Mouse (Mus musculus): Measurements from ENCODE around the gene Tvp23a. TPM values are rescaled to one million over a fixed set of nuclear protein-coding genes. Genes with fewer than 3 reads are reported as not detected.
A peak's percentile ranks its signal among the peaks of the same experiment; 100 is the strongest.

Gene Tvp23a
- total and polyA plus RNA-seq, 3 experiments, result 0.21 to 0.98 (median 0.50) TPM

GRCm38 (mm10) chr16:10384544-10384943 is 62.6 kb downstream of the Tvp23a start:
- intact Hi-C loops (cut with DNase I), result no loop called here
- no peak for DNase-seq
- 70% methylated on average over 3 of the region's 3 CpGs for WGBS
- Histone ChIP-seq H3K4me1 (ENCODE audit: control insufficient read depth, insufficient read depth, low read length) (no peaks in the 10 kb centered on the region), H3K27ac (no peak overlapping the region), H3K9ac (ENCODE audit: low read depth, low read length) (no peak overlapping the region), H3K27me3 (ENCODE audit: control insufficient read depth, insufficient read depth, low read length) (no peaks in the 10 kb centered on the region), H3K79me2 (replicated peaks; ENCODE audit: control insufficient read depth, insufficient read depth, low read length) (no peaks in the 10 kb centered on the region), H3K4me3 (peak overlapping the region; percentile 26; the same call in 1 of the 2 replicates), H3K36me3 (ENCODE audit: control insufficient read depth, insufficient read depth, low read length) (no peaks in the 10 kb centered on the region)
- TF ChIP-seq CTCF (IDR thresholded peaks at IDR 0.05), result no peak
- no peak for TF ChIP-seq EP300 (IDR thresholded peaks at IDR 0.05; ENCODE audit: insufficient read depth, low read depth, low read length)
- no peak for TF ChIP-seq POLR2A (IDR thresholded peaks at IDR 0.05; ENCODE audit: insufficient read depth, low read depth, low read length)

DNA sequence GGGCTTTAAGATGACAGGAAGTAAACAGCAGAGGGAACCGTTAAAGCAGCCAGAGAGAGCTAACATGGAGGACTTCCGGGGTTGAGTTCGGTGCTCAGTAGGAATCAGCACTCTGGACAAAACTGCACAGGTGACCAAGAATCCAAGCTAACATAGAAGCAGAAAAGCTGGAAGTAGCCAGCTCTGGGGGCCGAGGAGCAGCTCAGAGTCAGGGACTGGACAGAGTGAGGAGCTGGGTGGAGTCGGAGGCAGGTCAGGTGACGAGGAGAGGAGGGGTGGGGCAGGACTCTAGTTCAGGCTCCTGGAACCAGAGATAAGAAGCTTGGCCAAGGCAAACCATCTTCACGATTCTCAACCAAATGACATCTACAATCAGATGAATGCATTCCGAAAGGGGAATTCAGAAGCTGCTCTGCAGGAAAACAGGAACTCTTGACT is 63.1 kb downstream of the Tvp23a start:
- no peak for TF ChIP-seq CTCF (IDR thresholded peaks at IDR 0.05)
- TF ChIP-seq EP300 (IDR thresholded peaks at IDR 0.05; ENCODE audit: insufficient read depth, low read depth, low read length), result no peak
- H3K27ac ChIP-seq, result no peak overlapping the region
- H3K9ac ChIP-seq (ENCODE audit: low read depth, low read length), result no peak overlapping the region

GRCm38 (mm10) chr16:10379531-10379930 is 67.6 kb downstream of the Tvp23a start:
- TF ChIP-seq POLR2A (IDR thresholded peaks at IDR 0.05; ENCODE audit: insufficient read depth, low read depth, low read length) (no peak), CTCF (IDR thresholded peaks at IDR 0.05) (no peak), EP300 (IDR thresholded peaks at IDR 0.05; ENCODE audit: insufficient read depth, low read depth, low read length) (no peak)
- Histone ChIP-seq H3K27ac (no peak overlapping the region), H3K4me3 (no peak overlapping the region), H3K4me1 (ENCODE audit: control insufficient read depth, insufficient read depth, low read length) (no peaks in the 10 kb centered on the region), H3K27me3 (ENCODE audit: control insufficient read depth, insufficient read depth, low read length) (no peaks in the 10 kb centered on the region; the same call in 1 of the 2 replicates), H3K79me2 (replicated peaks; ENCODE audit: control insufficient read depth, insufficient read depth, low read length) (no peaks in the 10 kb centered on the region), H3K9ac (ENCODE audit: low read depth, low read length) (no peak overlapping the region), H3K36me3 (ENCODE audit: control insufficient read depth, insufficient read depth, low read length) (no peaks in the 10 kb centered on the region)
- intact Hi-C loops (cut with DNase I), result no loop called here
- 63% methylated on average over 2 of the region's 2 CpGs for WGBS
- no peak for DNase-seq

More for the DNA sequence above, 63.1 kb downstream of the Tvp23a start:
- H3K27me3 ChIP-seq (ENCODE audit: control insufficient read depth, insufficient read depth, low read length), result no peaks in the 10 kb centered on the region
- no peaks in the 10 kb centered on the region for H3K36me3 ChIP-seq (ENCODE audit: control insufficient read depth, insufficient read depth, low read length)
- intact Hi-C loops (cut with DNase I), result no loop called here
- no peaks in the 10 kb centered on the region for H3K79me2 ChIP-seq (replicated peaks; ENCODE audit: control insufficient read depth, insufficient read depth, low read length)
- no peaks in the 10 kb centered on the region for H3K4me1 ChIP-seq (ENCODE audit: control insufficient read depth, insufficient read depth, low read length)
- peak; percentile 40 to 49 for DNase-seq
- H3K4me3 ChIP-seq, result peak overlapping the region; percentile 26; the same call in 1 of the 2 replicates
- WGBS, result 17% methylated on average over 8 of the region's 8 CpGs

GRCm38 (mm10) chr16:10377286-10377685 is 69.9 kb downstream of the Tvp23a start:
- H3K4me1 ChIP-seq (ENCODE audit: control insufficient read depth, insufficient read depth, low read length), result no peaks in the 10 kb centered on the region
- TF ChIP-seq EP300 (IDR thresholded peaks at IDR 0.05; ENCODE audit: insufficient read depth, low read depth, low read length) (no peak), CTCF (IDR thresholded peaks at IDR 0.05) (no peak), POLR2A (IDR thresholded peaks at IDR 0.05; ENCODE audit: insufficient read depth, low read depth, low read length) (no peak)
- no peak overlapping the region for H3K9ac ChIP-seq (ENCODE audit: low read depth, low read length)
- no peaks in the 10 kb centered on the region for H3K79me2 ChIP-seq (replicated peaks; ENCODE audit: control insufficient read depth, insufficient read depth, low read length)
- no peak for DNase-seq
- H3K4me3 ChIP-seq, result no peak overlapping the region
- WGBS, result 57% methylated on average over 1 of the region's 1 CpGs
- H3K36me3 ChIP-seq (ENCODE audit: control insufficient read depth, insufficient read depth, low read length), result no peaks in the 10 kb centered on the region
- no peak overlapping the region for H3K27ac ChIP-seq
- H3K27me3 ChIP-seq (ENCODE audit: control insufficient read depth, insufficient read depth, low read length), result no peaks in the 10 kb centered on the region; the same call in 1 of the 2 replicates
- intact Hi-C loops (cut with DNase I), result no loop called here

DNA sequence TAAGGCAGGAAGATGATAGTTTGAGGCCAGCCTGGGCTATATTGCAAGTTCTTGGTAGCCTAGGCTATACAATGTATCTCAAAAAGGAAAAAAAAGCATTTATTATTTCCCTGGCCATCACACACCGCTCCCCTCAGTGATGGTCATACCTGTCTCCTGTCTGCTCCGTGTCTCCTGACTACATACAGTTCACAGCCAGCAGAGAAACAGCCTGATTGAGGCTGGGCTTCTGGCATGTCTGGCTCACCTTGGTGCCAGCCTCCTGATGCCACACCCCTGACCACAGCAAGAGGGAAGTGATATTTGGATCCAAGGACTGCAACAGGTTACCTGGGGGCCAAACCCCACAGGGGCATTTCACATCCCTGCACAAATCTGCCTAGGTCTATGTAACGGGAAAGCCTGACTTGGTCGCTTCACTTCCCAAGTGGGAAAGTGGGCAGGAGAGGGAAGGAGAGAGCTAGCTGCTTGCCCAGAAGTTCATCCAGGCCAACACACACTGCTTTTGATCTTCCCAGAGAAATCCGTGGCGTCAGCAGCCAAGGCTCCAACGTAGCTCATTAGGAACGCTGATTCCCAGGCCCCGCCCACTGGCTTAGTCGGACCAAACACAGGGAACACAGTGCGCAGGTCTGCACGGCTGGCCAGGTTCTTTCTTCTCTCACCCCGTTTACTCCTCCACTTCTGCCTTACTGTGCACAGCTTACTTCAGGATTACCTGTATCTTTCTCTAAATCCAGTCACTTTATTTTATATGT is 72.7 kb downstream of the Tvp23a start:
- H3K9ac ChIP-seq (ENCODE audit: low read depth, low read length), result no peak overlapping the region
- H3K79me2 ChIP-seq (replicated peaks; ENCODE audit: control insufficient read depth, insufficient read depth, low read length), result no peaks in the 10 kb centered on the region
- H3K27me3 ChIP-seq (ENCODE audit: control insufficient read depth, insufficient read depth, low read length), result no peaks in the 10 kb centered on the region; the same call in 1 of the 2 replicates
- DNase-seq, result peak in 1 of 2 experiments; percentile 48
- H3K27ac ChIP-seq, result no peak overlapping the region
- no peak overlapping the region for H3K4me3 ChIP-seq
- 29% methylated on average over 13 of the region's 13 CpGs for WGBS
- no peaks in the 10 kb centered on the region for H3K36me3 ChIP-seq (ENCODE audit: control insufficient read depth, insufficient read depth, low read length)
- TF ChIP-seq EP300 (IDR thresholded peaks at IDR 0.05; ENCODE audit: insufficient read depth, low read depth, low read length), result no peak
- no peak for TF ChIP-seq CTCF (IDR thresholded peaks at IDR 0.05)
- no peak for TF ChIP-seq POLR2A (IDR thresholded peaks at IDR 0.05; ENCODE audit: insufficient read depth, low read depth, low read length)
- intact Hi-C loops (cut with DNase I), result no loop called here
- H3K4me1 ChIP-seq (ENCODE audit: control insufficient read depth, insufficient read depth, low read length), result no peaks in the 10 kb centered on the region

GRCm38 (mm10) chr16:10372372-10372771 is 74.8 kb downstream of the Tvp23a start:
- TF ChIP-seq EP300 (IDR thresholded peaks at IDR 0.05; ENCODE audit: insufficient read depth, low read depth, low read length), result no peak
- no peak for TF ChIP-seq POLR2A (IDR thresholded peaks at IDR 0.05; ENCODE audit: insufficient read depth, low read depth, low read length)
- no peak for TF ChIP-seq CTCF (IDR thresholded peaks at IDR 0.05)
- WGBS, result 79% methylated on average over 4 of the region's 4 CpGs
- H3K36me3 ChIP-seq (ENCODE audit: control insufficient read depth, insufficient read depth, low read length), result no peaks in the 10 kb centered on the region
- H3K27me3 ChIP-seq (ENCODE audit: control insufficient read depth, insufficient read depth, low read length), result no peaks in the 10 kb centered on the region; the same call in 1 of the 2 replicates
- H3K4me1 ChIP-seq (ENCODE audit: control insufficient read depth, insufficient read depth, low read length), result no peaks in the 10 kb centered on the region
- DNase-seq, result peak in 1 of 2 experiments; percentile 13
- intact Hi-C loops (cut with DNase I), result no loop called here
- H3K9ac ChIP-seq (ENCODE audit: low read depth, low read length), result no peak overlapping the region
- no peak overlapping the region for H3K27ac ChIP-seq
- no peaks in the 10 kb centered on the region for H3K79me2 ChIP-seq (replicated peaks; ENCODE audit: control insufficient read depth, insufficient read depth, low read length)
- no peak overlapping the region for H3K4me3 ChIP-seq

Other genes starting within 250 kb of the Tvp23a start
- gene Emp2, start 133.4 kb downstream of the Tvp23a start, total RNA-seq (2021), result 10 to 100 TPM; 33.6 to 34.1 TPM
- 49.9 and 75.4 TPM in 2 replicates for gene Emp2, start 133.4 kb downstream of the Tvp23a start, polyA plus RNA-seq (2012; rRNA removed)
- not detected for gene Tekt5, start 51.9 kb downstream of the Tvp23a start, total RNA-seq (2021)
- 0.12 and 0.18 TPM in 2 replicates for gene Tekt5, start 51.9 kb downstream of the Tvp23a start, polyA plus RNA-seq (2012; rRNA removed)
- gene Nubp1, start 35.4 kb downstream of the Tvp23a start, total RNA-seq (2021), result 1 to 10 TPM; 7.4 to 7.9 TPM
- gene Nubp1, start 35.4 kb downstream of the Tvp23a start, polyA plus RNA-seq (2012; rRNA removed), result 11.5 and 14.7 TPM in 2 replicates
- gene Ciita, start 32.7 kb upstream of the Tvp23a start, total RNA-seq (2021), result under 1 TPM; 0.41 to 0.50 TPM
- 1.0 and 2.0 TPM in 2 replicates for gene Ciita, start 32.7 kb upstream of the Tvp23a start, polyA plus RNA-seq (2012; rRNA removed)
- gene Dexi, start 95.7 kb upstream of the Tvp23a start, total RNA-seq (2021), result 10 to 100 TPM; 32.1 to 41.1 TPM
- 56.8 and 65.5 TPM in 2 replicates for gene Dexi, start 95.7 kb upstream of the Tvp23a start, polyA plus RNA-seq (2012; rRNA removed)
- 10 to 100 TPM; 55.4 to 57.5 TPM for gene Clec16a, start 98.0 kb upstream of the Tvp23a start, total RNA-seq (2021)
- gene Clec16a, start 98.0 kb upstream of the Tvp23a start, polyA plus RNA-seq (2012; rRNA removed), result 27.6 and 47.7 TPM in 2 replicates